Mouse (Mus musculus) CD8-positive naive resting alpha-beta T cell, adult 2 months (primary cell): ENCODE measurements at regions not wholly inside any gene's neighbourhood (a gene's known extent, or its start where the extent isn't known, plus 50 kb on each side); places are given as distances from the start of the nearest gene placed in this dataset.
A peak's percentile ranks its signal among the peaks of the same experiment; 100 is the strongest.

Experiments used
- DNase-seq, 2 experiments: peaks; one replicate each; pipeline ENCODE4 v3.0.0; 2022; ENCODE audit warnings: low read depth in 2 of 2, low spot score in 2 of 2

- DNase-seq: no peak
These were observed 167.2 kb upstream of the Lef1 start for GRCm38 (mm10) chr3:130942947-130943630.

GRCm38 (mm10) chr3:130940302-130940867 lies 169.9 kb upstream of the Lef1 start:
- no peak for DNase-seq

- peak; percentile 64 to 73 for DNase-seq
These were observed 173.3 kb upstream of the Lef1 start for GRCm38 (mm10) chr3:130936980-130937379.

GRCm38 (mm10) chr3:130936336-130936735 lies 173.9 kb upstream of the Lef1 start:
- no peak for DNase-seq

GRCm38 (mm10) chr3:130935926-130936315 lies 174.3 kb upstream of the Lef1 start:
- DNase-seq: no peak

GRCm38 (mm10) chr3:130935302-130935925 lies 174.9 kb upstream of the Lef1 start:
- DNase-seq: no peak

GRCm38 (mm10) chr3:130932723-130933122 lies 177.5 kb upstream of the Lef1 start:
- DNase-seq: no peak

- peak in 1 of 2 experiments; percentile 34 for DNase-seq
These were observed 178.0 kb upstream of the Lef1 start for GRCm38 (mm10) chr3:130932226-130932625.

- no peak for DNase-seq
These were observed 185.3 kb upstream of the Lef1 start for GRCm38 (mm10) chr3:130925000-130925399.

- DNase-seq: no peak
These were observed 186.7 kb upstream of the Lef1 start for GRCm38 (mm10) chr3:130923615-130923958.

- no peak for DNase-seq
These were observed 187.3 kb upstream of the Lef1 start for GRCm38 (mm10) chr3:130922812-130923614.

- no peak for DNase-seq
These were observed 188.5 kb upstream of the Lef1 start for GRCm38 (mm10) chr3:130921621-130922245.

- DNase-seq: no peak
These were observed 183.6 kb upstream of the Rpl34 start for GRCm38 (mm10) chr3:130913812-130914211.

- DNase-seq: peak in 1 of 2 experiments; percentile 13
These were observed 174.9 kb upstream of the Rpl34 start for GRCm38 (mm10) chr3:130905101-130905500.

- no peak for DNase-seq
These were observed 173.1 kb upstream of the Rpl34 start for GRCm38 (mm10) chr3:130903329-130903728.

- no peak for DNase-seq
These were observed 172.2 kb upstream of the Rpl34 start for GRCm38 (mm10) chr3:130902376-130902775.

- DNase-seq: peak; percentile 39 to 62
These were observed 171.1 kb upstream of the Rpl34 start for GRCm38 (mm10) chr3:130901343-130901742.

- no peak for DNase-seq
These were observed 170.6 kb upstream of the Rpl34 start for GRCm38 (mm10) chr3:130900846-130901245.

- DNase-seq: no peak
These were observed 170.0 kb upstream of the Rpl34 start for GRCm38 (mm10) chr3:130900054-130900840.

- peak in 1 of 2 experiments; percentile 8 for DNase-seq
These were observed 164.1 kb upstream of the Rpl34 start for GRCm38 (mm10) chr3:130894168-130894814.
